Mouse (Mus musculus) liver, postnatal 0 days (tissue): Measurements from ENCODE around the gene Angptl6. TPM values are rescaled to one million over a fixed set of nuclear protein-coding genes. Genes with fewer than 3 reads are reported as not detected.

Experiments
- ATAC-seq: fragments of 200-750 bp; cut with Nextera tagmentation; 2 replicates; pipeline ENCODE4 v1.8.0; 2017; ENCODE audit warnings: mild to moderate bottlenecking, moderate library complexity
- DNase-seq: peaks from one replicate; pipeline ENCODE4 v3.0.0-alpha.2; 2016
- H3K27ac ChIP-seq: fragments of 300-500 bp; sonication (generic); 2 replicates; pipeline ENCODE4 v1.5.1; 2014; ENCODE audit warnings: antibody characterized with exemption, moderate library complexity, mild to moderate bottlenecking, low read depth
- H3K27me3 ChIP-seq: fragments of 300-500 bp; sonication (generic); 2 replicates; pipeline ENCODE4 v1.6.1; 2014; ENCODE audit warnings: low read length, control low read depth, mixed read lengths; ENCODE audit not compliant: insufficient read depth
- H3K36me3 ChIP-seq: fragments of 300-500 bp; sonication (generic); replicated peaks from 2 replicates; pipeline ENCODE4 v1.6.1; 2014; ENCODE audit warnings: mild to moderate bottlenecking, control low read depth, low read length, moderate library complexity, mixed read lengths; ENCODE audit not compliant: insufficient read depth
- H3K4me1 ChIP-seq: fragments of 300-500 bp; sonication (generic); 2 replicates; pipeline ENCODE4 v1.6.1; 2014; ENCODE audit warnings: antibody characterized with exemption, mild to moderate bottlenecking, control low read depth; ENCODE audit not compliant: insufficient read depth
- H3K4me2 ChIP-seq: fragments of 300-500 bp; sonication (generic); 2 replicates; pipeline ENCODE4 v1.6.1; 2014; ENCODE audit warnings: low read depth, mild to moderate bottlenecking, low read length, moderate library complexity, mixed read lengths
- H3K4me3 ChIP-seq: fragments of 300-500 bp; sonication (generic); 2 replicates; pipeline ENCODE4 v1.5.1; 2014; ENCODE audit warnings: low read depth, low read length
- H3K9ac ChIP-seq: fragments of 300-500 bp; sonication (generic); replicated peaks from 2 replicates; pipeline ENCODE4 v1.6.1; 2014; ENCODE audit warnings: mild to moderate bottlenecking, moderate library complexity
- H3K9me3 ChIP-seq: fragments of 300-500 bp; sonication (generic); 2 replicates; pipeline ENCODE4 v1.6.1; 2016; ENCODE audit warnings: mild to moderate bottlenecking, control low read depth, low read length, mixed read lengths
- CTCF ChIP-seq: sonication (generic); IDR thresholded peaks from 2 replicates; pipeline ENCODE4 v1.5.1; 2016; ENCODE audit warnings: antibody characterized with exemption, low read depth
- EP300 ChIP-seq: IDR thresholded peaks from 2 replicates; pipeline ENCODE4 v1.6.1; 2016; ENCODE audit warnings: antibody characterized with exemption, low read depth, mild to moderate bottlenecking
- WGBS: fragments of 180-500 bp; shearing (Covaris S2); extraction: QIAGEN DNeasy Blood & Tissue Kit; methylation state at CpG from one replicate; pipeline ENCODE4 v1.1.7; 2014; ENCODE audit not compliant: insufficient replicate concordance; 5-methylcytosine and 5-hydroxymethylcytosine counted together
- polyA plus RNA-seq: library from polyadenylated mRNA; unstranded; fragments of >200 nt; fragmentation: Nextera tagmentation; extraction: Ambion mirVana; gene quantifications from 2 replicates; pipeline ENCODE4 v1.2.1, GENCODE M21; 2015

The Angptl6 gene
- polyA plus RNA-seq, 1 experiment from 2014 or later = 16.6 TPM

DNA sequence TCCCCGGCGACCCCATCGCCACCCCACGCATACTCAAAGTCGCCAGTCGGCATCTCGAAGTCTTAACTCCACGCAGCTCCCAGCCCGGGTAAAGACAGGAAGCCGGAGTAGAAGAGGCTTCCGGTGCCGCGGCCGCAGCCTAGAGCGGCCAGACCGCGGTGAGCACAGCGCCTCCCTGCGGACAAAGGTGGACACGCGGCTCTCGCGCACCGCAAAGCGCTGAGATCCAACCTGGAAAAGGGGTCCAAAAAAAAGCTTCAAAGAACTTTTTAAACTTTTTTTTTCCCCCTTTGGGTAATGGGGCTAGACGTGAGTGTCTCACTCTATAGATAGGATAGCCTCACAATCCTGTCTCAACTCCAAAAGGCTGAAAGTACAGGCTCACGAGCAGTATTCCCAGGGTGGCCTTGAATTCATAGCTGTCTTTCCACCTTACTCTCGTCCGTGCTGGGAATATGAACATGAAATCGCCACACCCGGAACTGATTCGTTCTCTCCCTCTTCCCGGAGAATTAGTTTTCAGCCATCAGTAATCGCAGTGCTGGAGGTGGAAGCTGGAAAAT lies 19.1 kb upstream of the Angptl6 start, which contains the start of gene Eif3g:
TSS of gene Eif3g (minus strand) at position 113 of the 563 bp plus-strand sequence.
- H3K4me2 ChIP-seq = peak within 1 kb of the TSS; percentile 90
- H3K27me3 ChIP-seq = no peaks in the 10 kb centered on the region
- WGBS = 5% methylated on average over 33 of the region's 34 CpGs
- peak within 1 kb of the TSS; percentile 89 for H3K9ac ChIP-seq
- H3K27ac ChIP-seq = peak within 1 kb of the TSS; percentile 73
- H3K4me1 ChIP-seq = peaks cover 13% of the 10 kb centered on the region
- peak; percentile 91 for DNase-seq
- H3K4me3 ChIP-seq = peak within 1 kb of the TSS; percentile 89
- ATAC-seq = peak; percentile 88
- no peaks in the 10 kb centered on the region for H3K9me3 ChIP-seq
- TF ChIP-seq EP300 (peak; percentile 65; the same call in 1 of the 2 replicates), CTCF (peak; percentile 98)
- H3K36me3 ChIP-seq = peaks cover 27% of the 10 kb centered on the region

DNA sequence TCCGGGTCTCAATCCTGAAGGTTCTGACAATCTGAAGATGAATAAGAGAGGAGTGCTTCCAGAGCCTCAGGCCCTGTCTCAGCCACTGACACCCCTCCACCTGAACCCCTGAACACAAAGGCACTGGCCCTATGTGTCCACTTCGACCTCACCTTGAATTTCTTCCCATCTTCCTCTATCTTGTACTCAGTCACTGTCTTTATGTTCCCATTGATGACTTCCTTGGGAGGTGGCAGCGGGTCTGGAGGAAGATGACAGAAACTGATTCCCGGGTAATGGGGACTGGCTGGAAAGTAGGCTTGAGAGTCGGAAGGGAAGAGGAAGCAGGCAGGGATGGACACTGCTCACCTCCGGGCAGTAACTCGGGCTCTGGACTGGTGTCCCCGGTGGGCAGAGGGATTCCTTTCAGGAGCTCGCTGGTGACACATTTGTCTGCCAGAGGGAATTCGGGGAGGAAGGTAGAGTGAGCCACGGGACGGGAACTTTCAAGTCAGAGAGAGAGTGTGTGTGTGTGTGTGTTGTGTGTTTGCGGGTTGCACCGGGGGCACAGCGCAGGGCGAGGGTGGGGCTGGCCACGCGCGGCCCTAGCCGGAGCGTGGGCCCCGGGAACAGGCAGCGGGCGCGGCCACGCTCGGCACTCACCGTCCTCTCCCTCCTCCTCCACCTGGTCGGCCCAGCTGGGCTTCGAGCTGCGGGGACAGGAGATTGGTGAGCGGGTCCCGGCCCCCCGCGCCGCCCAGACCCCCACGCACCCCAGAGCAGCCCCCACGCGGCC lies 18.4 kb upstream of the Angptl6 start:
- Histone ChIP-seq H3K9me3 (no peaks in the 10 kb centered on the region), H3K4me2 (peak overlapping the region; percentile 90), H3K36me3 (peaks cover 33% of the 10 kb centered on the region), H3K4me3 (peak overlapping the region; percentile 89), H3K9ac (peak overlapping the region; percentile 89), H3K4me1 (peaks cover 13% of the 10 kb centered on the region), H3K27ac (peak overlapping the region; percentile 73), H3K27me3 (no peaks in the 10 kb centered on the region)
- no peak for DNase-seq
- TF ChIP-seq EP300 (no peak), CTCF (no peak)
- WGBS = 3% methylated on average over 32 of the region's 39 CpGs
- ATAC-seq = peak; percentile 77

DNA sequence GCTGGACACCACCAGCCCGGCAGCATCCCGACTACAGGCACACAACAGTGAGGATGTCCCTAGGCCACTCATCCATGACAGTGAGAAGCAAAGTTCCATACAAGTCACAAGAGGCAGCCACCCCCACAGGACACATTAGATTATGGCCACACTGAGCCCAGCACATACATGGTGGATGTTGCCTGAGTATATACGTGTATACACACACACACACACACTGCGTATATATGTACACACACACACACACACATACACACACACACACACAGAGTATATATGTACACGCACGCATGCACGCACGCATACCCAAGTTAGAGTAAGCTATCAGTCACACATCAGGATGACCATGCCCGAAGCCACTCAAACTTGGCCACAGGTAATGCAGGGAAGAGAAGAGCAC lies 15.9 kb upstream of the Angptl6 start:
- no peak overlapping the region for H3K4me3 ChIP-seq
- H3K27ac ChIP-seq = no peak overlapping the region
- H3K27me3 ChIP-seq = no peaks in the 10 kb centered on the region
- H3K9ac ChIP-seq = no peak overlapping the region
- H3K9me3 ChIP-seq = no peaks in the 10 kb centered on the region
- peaks cover 8% of the 10 kb centered on the region for H3K4me1 ChIP-seq
- H3K36me3 ChIP-seq = peaks cover 57% of the 10 kb centered on the region
- no peak for ATAC-seq
- 88% methylated on average over 9 of the region's 9 CpGs for WGBS
- no peak overlapping the region for H3K4me2 ChIP-seq
- no peak for DNase-seq
- no peak for TF ChIP-seq EP300
- TF ChIP-seq CTCF = no peak

DNA sequence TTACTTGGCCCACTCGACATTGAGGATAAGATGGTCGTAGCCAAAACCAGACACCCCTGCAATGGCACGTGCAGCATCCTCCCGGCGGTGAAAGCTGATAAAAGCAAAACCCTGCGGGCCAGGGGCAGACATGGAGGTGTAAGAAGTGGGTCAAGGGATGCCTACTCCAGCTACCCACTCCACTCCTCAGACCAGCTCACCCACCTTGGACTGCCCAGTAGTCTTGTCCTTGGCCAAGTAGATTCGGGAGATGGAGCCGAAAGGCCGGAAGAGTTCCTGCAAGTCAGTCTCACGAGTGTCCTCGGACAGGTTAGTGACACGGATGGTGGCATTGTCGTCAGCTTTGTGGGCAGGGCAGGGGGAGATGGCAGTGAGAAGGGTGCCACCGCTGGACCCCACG lies 15.1 kb upstream of the Angptl6 start:
- H3K4me1 ChIP-seq = peaks cover 12% of the 10 kb centered on the region
- no peaks in the 10 kb centered on the region for H3K9me3 ChIP-seq
- no peak overlapping the region for H3K9ac ChIP-seq
- no peak for ATAC-seq
- peaks cover 65% of the 10 kb centered on the region for H3K36me3 ChIP-seq
- H3K4me2 ChIP-seq = no peak overlapping the region
- H3K27me3 ChIP-seq = no peaks in the 10 kb centered on the region
- no peak overlapping the region for H3K4me3 ChIP-seq
- no peak for DNase-seq
- TF ChIP-seq CTCF (no peak), EP300 (no peak)
- whole genome bisulfite sequencing = 87% methylated on average over 15 of the region's 15 CpGs
- no peak overlapping the region for H3K27ac ChIP-seq

DNA sequence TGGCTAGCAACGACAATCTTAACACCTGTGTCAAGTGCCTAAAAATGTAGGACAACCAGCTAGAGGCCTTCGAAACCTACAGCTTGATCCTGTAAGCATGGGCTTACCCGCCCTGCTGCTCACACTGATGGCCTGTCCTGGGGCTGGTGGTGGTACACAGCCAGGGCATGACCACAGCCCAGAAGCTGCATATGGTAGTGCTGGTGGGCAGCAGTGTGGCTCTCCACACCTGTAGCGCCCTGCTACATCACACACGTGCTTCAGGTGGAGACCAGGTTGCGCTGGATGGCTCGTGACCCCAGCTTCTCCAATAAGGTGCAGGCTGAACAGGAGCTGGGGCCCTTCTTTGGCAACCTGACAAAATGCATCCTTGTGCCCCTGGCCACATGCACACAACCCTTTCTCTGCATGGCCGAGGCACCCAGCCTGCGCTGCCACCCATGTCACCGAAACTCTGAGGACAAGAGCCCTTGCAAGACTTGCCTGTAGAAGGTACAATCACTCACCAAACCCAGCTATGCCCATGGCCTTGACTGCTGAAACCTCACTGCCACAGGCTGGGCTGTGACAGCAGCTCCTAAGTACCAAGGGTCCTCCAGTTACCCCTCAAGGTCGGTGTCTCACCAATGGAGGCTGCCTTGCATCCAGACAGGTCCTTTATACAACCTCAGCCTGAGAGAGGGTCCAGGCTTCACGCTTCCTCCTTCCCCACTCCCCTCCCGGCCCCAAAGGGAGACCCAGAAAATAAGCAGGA lies 14.2 kb upstream of the Angptl6 start:
- H3K9ac ChIP-seq = no peak overlapping the region
- ATAC-seq (no peak), DNase-seq (no peak)
- WGBS = 75% methylated on average over 13 of the region's 13 CpGs
- H3K4me1 ChIP-seq = peaks cover 16% of the 10 kb centered on the region
- H3K9me3 ChIP-seq = no peaks in the 10 kb centered on the region
- no peak overlapping the region for H3K27ac ChIP-seq
- TF ChIP-seq CTCF (no peak), EP300 (no peak)
- H3K4me3 ChIP-seq = no peak overlapping the region
- H3K27me3 ChIP-seq = no peaks in the 10 kb centered on the region
- no peak overlapping the region for H3K4me2 ChIP-seq
- H3K36me3 ChIP-seq = peaks cover 69% of the 10 kb centered on the region

DNA sequence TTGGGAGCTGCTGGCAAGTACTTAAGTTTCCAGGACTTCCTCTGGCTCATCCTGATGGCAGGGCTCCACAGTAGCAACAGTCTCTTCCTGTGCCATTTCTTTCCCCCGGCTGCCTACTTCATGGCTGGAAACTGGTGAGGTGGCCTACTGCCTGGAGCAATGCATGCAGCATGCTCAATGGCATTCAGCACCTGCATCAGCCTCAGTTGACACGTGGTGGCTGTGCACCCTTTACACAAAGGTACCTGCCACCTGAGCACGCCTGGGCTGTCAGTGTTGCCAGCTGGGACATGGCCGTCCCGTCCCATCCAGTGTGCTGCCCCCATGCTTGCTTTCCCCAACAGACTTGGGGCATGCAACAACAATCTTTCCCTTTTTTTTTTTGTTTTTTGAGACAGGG lies 13.5 kb upstream of the Angptl6 start:
- Histone ChIP-seq H3K27ac (no peak overlapping the region), H3K36me3 (peaks cover 69% of the 10 kb centered on the region)

More for the DNA sequence above, 13.5 kb upstream of the Angptl6 start:
- ATAC-seq (no peak), DNase-seq (no peak)
- 65% methylated on average over 5 of the region's 5 CpGs for WGBS
- no peak for TF ChIP-seq EP300
- TF ChIP-seq CTCF = no peak
- Histone ChIP-seq H3K27me3 (no peaks in the 10 kb centered on the region), H3K4me3 (no peak overlapping the region), H3K9ac (no peak overlapping the region), H3K4me1 (peaks cover 16% of the 10 kb centered on the region), H3K4me2 (no peak overlapping the region), H3K9me3 (no peaks in the 10 kb centered on the region)
